Mouse (Mus musculus) lung, postnatal 25 days (tissue): ENCODE data around the gene Nup153.

Experiments
- DNase-seq: peaks from one replicate; pipeline ENCODE4 v3.0.0; 2022; ENCODE audit warnings: low spot score

Nup153 gene

GRCm38 (mm10) chr13:46728411-46728810 lies 671 bp upstream of the Nup153 start:
- DNase-seq: no peak

- DNase-seq: peak; percentile 62
These were observed 503 bp downstream of the Nup153 start for GRCm38 (mm10) chr13:46727038-46727836.

GRCm38 (mm10) chr13:46726288-46727037 lies 1.3 kb downstream of the Nup153 start:
- no peak for DNase-seq

GRCm38 (mm10) chr13:46725227-46725626 lies 2.5 kb downstream of the Nup153 start:
- no peak for DNase-seq

DNA sequence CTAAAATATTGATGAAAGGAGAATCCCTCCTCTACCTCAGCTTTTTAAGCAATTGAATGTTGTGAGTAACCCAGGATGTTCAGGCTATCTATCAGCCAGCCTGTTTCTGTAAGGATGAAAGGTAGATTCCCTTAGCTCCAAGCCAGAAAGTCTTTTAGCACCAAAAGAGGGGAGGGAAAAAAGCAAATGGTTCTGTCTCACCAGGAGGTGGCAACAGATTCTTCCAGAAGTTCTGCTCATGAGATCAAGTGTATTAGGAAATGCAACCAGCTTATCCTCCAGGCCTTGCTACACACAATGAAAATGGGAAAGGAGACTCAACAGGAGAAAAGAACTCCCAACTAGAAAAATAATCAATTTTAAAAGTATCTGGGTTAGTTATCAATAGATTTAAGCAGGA lies 3.4 kb downstream of the Nup153 start:
- DNase-seq: peak; percentile 35

- no peak for DNase-seq
These were observed 6.7 kb downstream of the Nup153 start for GRCm38 (mm10) chr13:46721009-46721408.

GRCm38 (mm10) chr13:46718893-46719400 lies 8.8 kb downstream of the Nup153 start:
- DNase-seq: no peak

- DNase-seq: no peak
These were observed 11.6 kb downstream of the Nup153 start for GRCm38 (mm10) chr13:46715976-46716639.

GRCm38 (mm10) chr13:46713486-46713885 lies 14.3 kb downstream of the Nup153 start:
- no peak for DNase-seq

GRCm38 (mm10) chr13:46703138-46703537 lies 24.6 kb downstream of the Nup153 start:
- DNase-seq: no peak

GRCm38 (mm10) chr13:46701486-46701885 lies 26.3 kb downstream of the Nup153 start:
- no peak for DNase-seq

DNA sequence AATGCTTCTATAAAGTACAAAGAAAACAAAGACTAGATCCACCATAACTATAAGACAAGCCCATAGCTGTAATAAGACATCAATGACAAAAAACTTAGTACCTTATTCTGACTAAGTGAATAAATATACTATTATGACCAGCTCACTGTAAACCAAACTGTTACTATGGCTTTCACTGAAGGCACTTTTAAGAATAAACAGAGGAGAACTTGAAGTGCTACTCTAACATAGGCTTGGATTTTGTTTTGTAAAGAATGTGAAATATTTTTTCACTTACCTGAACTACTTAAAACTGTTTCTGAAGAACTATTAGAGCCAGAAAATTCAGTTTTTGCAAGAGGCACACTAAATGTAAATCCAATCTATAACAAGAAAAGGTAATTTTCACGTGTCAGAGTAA lies 28.4 kb downstream of the Nup153 start:
- no peak for DNase-seq

DNA sequence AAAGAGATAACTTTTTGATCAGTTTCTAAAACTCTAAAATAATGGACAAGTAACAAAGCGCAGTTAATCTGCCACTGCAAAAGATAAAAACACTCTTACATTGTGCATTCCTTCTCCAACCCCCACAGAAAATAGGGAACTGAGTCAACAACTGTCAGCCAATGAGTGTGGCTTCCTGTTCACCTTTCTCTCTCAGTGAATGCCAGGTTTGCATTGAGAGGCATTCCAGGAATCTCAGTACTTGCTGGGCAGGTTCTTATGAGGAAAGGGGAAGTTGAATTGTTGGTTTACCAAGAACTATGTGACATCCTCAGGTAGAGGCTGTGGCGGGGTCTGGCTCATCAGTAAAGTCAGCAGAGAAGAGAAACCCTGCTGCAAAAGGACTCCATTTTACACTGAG lies 31.0 kb downstream of the Nup153 start:
- peak; percentile 67 for DNase-seq

DNA sequence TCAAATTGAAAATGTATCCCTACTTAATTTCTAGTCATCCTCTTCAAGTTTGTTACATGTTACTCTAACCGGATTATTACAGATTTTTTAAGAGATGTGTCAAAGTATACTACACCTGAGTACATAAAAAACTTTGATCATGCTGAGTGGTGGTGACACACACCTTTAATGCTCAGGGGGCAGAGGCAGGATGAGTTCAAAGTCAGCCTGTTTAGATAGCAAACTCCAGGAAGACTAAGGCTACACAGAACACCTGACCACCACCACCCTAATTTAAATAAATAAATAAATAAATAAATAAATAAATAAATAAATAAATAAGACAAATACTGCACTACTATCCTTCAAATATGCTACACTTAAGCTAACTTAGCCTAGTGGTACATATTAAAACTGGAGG lies 31.8 kb downstream of the Nup153 start:
- no peak for DNase-seq

DNA sequence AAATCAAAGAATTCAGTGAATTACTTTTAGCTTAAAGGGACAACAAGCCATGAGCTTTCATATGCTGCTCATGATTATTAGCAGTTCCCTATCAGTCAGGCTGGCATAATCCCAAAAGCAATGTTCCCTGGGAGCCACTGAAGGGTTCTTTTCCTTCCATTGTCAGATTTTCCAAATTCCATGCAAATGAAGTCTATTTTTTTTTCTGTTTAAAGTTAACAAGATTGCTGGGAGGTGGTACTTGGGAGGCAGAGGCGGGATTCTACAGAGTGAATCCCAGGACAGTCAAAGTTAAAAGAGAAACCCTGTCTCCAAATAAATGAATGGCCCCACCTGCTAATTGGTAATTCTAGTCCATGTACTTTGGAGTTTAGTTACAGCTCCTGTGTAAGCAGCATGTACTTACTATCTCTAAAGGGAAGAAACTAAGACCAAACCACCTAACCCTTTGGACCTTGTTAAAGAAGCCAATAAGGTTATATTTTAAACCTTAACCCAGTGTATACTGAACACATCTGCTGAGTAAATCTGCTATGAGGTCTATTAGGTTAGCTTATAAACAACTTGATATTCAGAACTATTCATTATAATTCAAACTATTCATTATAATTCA lies 32.3 kb downstream of the Nup153 start:
- peak; percentile 31 for DNase-seq

GRCm38 (mm10) chr13:46690559-46691241 lies 37.0 kb downstream of the Nup153 start:
- no peak for DNase-seq

GRCm38 (mm10) chr13:46683370-46683769 lies 44.4 kb downstream of the Nup153 start:
- DNase-seq: no peak

GRCm38 (mm10) chr13:46682921-46683320 lies 44.8 kb downstream of the Nup153 start:
- DNase-seq: no peak

DNA sequence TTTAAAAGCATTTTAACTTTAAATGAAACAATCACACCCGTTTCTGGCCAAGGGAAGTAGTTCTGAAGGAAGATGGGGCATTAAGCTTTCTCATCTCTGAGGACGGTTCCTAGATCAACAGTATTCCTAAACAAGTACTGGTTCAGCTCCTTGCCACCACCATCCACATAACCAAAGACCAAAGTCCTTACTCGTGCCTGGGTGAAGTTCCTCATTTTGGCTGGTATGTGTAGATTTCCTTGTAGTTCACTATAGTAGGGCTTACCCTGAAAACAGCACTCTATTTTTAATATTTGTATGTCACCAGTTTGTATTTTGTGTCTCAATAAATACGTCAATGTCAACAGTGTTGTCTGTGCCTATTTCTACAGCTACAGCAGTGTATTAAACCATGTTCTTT lies 50.0 kb downstream of the Nup153 start:
- DNase-seq: no peak

GRCm38 (mm10) chr13:46674601-46675000 lies 53.1 kb downstream of the Nup153 start:
- DNase-seq: no peak

DNA sequence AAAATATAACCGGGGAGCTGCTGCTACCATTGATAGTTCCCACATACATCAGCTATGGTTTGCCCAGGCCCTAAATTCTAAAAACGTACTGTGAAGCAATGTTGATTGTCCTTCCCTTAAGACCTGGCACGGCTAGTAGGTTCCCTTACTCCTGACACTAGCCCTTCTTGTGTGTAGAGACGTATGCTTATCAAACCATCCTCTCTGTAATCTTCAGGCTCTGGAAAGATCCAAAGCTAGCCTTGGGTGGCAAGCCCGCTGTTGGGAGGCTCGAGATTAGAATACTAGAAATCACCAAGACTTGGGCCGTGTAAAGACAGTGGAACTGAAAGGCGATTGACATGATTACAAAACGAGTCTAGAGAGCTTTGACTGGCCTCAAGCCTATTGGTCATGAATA lies 57.2 kb downstream of the Nup153 start:
- DNase-seq: no peak
